Mouse (Mus musculus) kidney, embryonic 14.5 days (tissue): ENCODE data around the gene Fam204a. TPM values are rescaled to one million over a fixed set of nuclear protein-coding genes. Genes with fewer than 3 reads are reported as not detected.

Experiments used
- ATAC-seq: fragments of 200-750 bp; cut with Nextera tagmentation; 2 replicates; pipeline ENCODE4 v1.8.0; 2017; ENCODE audit warnings: moderate number of reproducible peaks, mild to moderate bottlenecking, moderate TSS enrichment, moderate library complexity; ENCODE audit not compliant: low FRiP score, low TSS enrichment
- H3K27ac ChIP-seq: fragments of 300-500 bp; sonication (generic); 2 replicates; pipeline ENCODE4 v1.5.1; 2014; ENCODE audit warnings: low read depth, mild to moderate bottlenecking, low read length, moderate library complexity, mixed read lengths
- H3K27me3 ChIP-seq: fragments of 300-500 bp; sonication (generic); 2 replicates; pipeline ENCODE4 v1.6.1; 2014; ENCODE audit warnings: mild to moderate bottlenecking, low read length; ENCODE audit not compliant: control insufficient read depth, insufficient read depth
- H3K36me3 ChIP-seq: fragments of 300-500 bp; sonication (generic); 2 replicates; pipeline ENCODE4 v1.6.1; 2014; ENCODE audit warnings: low read length, mixed read lengths; ENCODE audit not compliant: control insufficient read depth, insufficient read depth
- H3K4me1 ChIP-seq: fragments of 300-500 bp; sonication (generic); 2 replicates; pipeline ENCODE4 v1.6.1; 2014; ENCODE audit warnings: low read length, mixed read lengths; ENCODE audit not compliant: control insufficient read depth, insufficient read depth
- H3K4me2 ChIP-seq: fragments of 300-500 bp; sonication (generic); replicated peaks from 2 replicates; pipeline ENCODE4 v1.6.1; 2014; ENCODE audit warnings: low read depth, mild to moderate bottlenecking, low read length
- H3K4me3 ChIP-seq: fragments of 300-500 bp; sonication (generic); 2 replicates; pipeline ENCODE4 v1.5.1; 2014; ENCODE audit warnings: mild to moderate bottlenecking, low read length
- H3K9ac ChIP-seq: fragments of 300-500 bp; sonication (generic); 2 replicates; pipeline ENCODE4 v1.6.1; 2014; ENCODE audit warnings: low read depth, mild to moderate bottlenecking, low read length, moderate library complexity
- H3K9me3 ChIP-seq: fragments of 300-500 bp; sonication (generic); 2 replicates; pipeline ENCODE4 v1.6.1; 2016; ENCODE audit warnings: low read length; ENCODE audit not compliant: control insufficient read depth
- WGBS: fragments of 180-500 bp; shearing (Covaris S2); extraction: QIAGEN DNeasy Blood & Tissue Kit; methylation state at CpG from one replicate; pipeline ENCODE4 v1.1.7; 2014; 5-methylcytosine and 5-hydroxymethylcytosine counted together
- polyA plus RNA-seq: library from polyadenylated mRNA; unstranded; fragments of >200 nt; fragmentation: Nextera tagmentation; extraction: Ambion mirVana; gene quantifications from 2 replicates; pipeline ENCODE4 v1.2.1, GENCODE M21; 2014

The Fam204a gene
- polyA plus RNA-seq, 1 experiment from 2014 or later, result 72.5 TPM

DNA sequence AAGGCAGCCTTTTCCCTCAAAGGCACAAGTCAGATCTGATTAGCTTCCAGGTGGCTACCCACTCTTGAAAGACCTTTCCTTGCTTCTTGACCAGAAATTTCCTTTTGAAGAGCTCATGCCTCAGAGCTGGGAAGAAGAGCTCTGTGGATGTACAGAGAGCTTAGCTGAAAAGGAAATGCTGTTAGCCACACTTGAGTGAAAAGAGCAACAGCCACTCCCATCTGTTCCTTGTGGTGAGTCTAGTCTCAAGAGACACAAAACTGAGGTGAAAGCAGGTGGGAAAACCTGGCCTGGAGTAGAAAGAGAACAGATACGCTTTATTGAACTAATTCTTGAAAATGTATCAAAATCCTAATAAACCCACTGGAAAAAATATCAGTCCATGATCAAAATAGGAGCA is 43.6 kb downstream of the Fam204a start:
- Histone ChIP-seq H3K36me3 (no peaks in the 10 kb centered on the region), H3K27me3 (no peaks in the 10 kb centered on the region), H3K4me3 (no peak overlapping the region), H3K4me2 (no peak overlapping the region), H3K9me3 (no peaks in the 10 kb centered on the region), H3K27ac (no peak overlapping the region), H3K9ac (no peak overlapping the region), H3K4me1 (no peaks in the 10 kb centered on the region)
- ATAC-seq, result no peak
- 95% methylated on average over 1 of the region's 1 CpGs for WGBS

- no peak overlapping the region for H3K27ac ChIP-seq
- no peak overlapping the region for H3K9ac ChIP-seq
- no peak overlapping the region for H3K4me3 ChIP-seq
- no peaks in the 10 kb centered on the region for H3K27me3 ChIP-seq
- no peaks in the 10 kb centered on the region for H3K36me3 ChIP-seq
- no peaks in the 10 kb centered on the region for H3K4me1 ChIP-seq
- H3K4me2 ChIP-seq, result no peak overlapping the region
- 91% methylated on average over 1 of the region's 1 CpGs for WGBS
- no peaks in the 10 kb centered on the region for H3K9me3 ChIP-seq
- ATAC-seq, result no peak
Measured at GRCm38 (mm10) chr19:60182171-60182570, 44.3 kb downstream of the Fam204a start.

GRCm38 (mm10) chr19:60178771-60179563 is 47.5 kb downstream of the Fam204a start:
- Histone ChIP-seq H3K36me3 (no peaks in the 10 kb centered on the region), H3K4me2 (no peak overlapping the region), H3K27ac (no peak overlapping the region), H3K9me3 (no peaks in the 10 kb centered on the region), H3K4me1 (no peaks in the 10 kb centered on the region), H3K9ac (no peak overlapping the region), H3K27me3 (no peaks in the 10 kb centered on the region), H3K4me3 (no peak overlapping the region)
- 88% methylated on average over 8 of the region's 8 CpGs for WGBS
- no peak for ATAC-seq

DNA sequence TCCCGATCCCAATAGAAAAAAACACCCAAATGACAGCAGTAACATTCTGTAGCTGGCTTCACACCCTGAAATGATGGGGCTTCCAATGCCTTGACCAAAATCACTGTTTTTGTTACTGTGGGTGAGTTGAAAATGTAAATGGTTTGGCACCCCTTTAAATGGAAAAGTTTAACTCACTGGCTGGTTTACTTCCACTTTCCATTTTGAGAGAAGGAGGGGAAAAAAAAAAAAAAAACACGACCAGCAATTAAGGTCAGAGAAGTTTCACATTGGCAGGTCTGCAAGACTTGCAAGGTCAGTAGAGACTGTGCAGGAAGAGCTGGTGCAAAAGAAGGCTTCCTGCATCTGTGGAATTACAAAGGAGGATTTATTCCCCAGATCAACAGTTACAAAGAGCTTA is 61.1 kb downstream of the Fam204a start:
- Histone ChIP-seq H3K4me1 (0 out of 2 replicates have a peak, but pooled peaks cover 6% of the 10 kb centered on the region), H3K4me2 (no peak overlapping the region), H3K4me3 (no peak overlapping the region), H3K27me3 (no peaks in the 10 kb centered on the region), H3K9ac (no peak overlapping the region), H3K27ac (no peak overlapping the region), H3K9me3 (no peaks in the 10 kb centered on the region), H3K36me3 (no peaks in the 10 kb centered on the region)
- WGBS, result 43% methylated on average over 2 of the region's 2 CpGs
- no peak for ATAC-seq

- Histone ChIP-seq H3K4me3 (no peak overlapping the region), H3K36me3 (no peaks in the 10 kb centered on the region)
- WGBS, result 8% methylated on average over 20 of the region's 20 CpGs
Measured at GRCm38 (mm10) chr19:60160611-60161274, 65.8 kb downstream of the Fam204a start.

GRCm38 (mm10) chr19:60159827-60160226 is 66.7 kb downstream of the Fam204a start:
- Histone ChIP-seq H3K9me3 (no peaks in the 10 kb centered on the region), H3K9ac (no peak overlapping the region), H3K27me3 (no peaks in the 10 kb centered on the region), H3K27ac (no peak overlapping the region), H3K4me2 (no peak overlapping the region), H3K4me3 (no peak overlapping the region), H3K36me3 (no peaks in the 10 kb centered on the region), H3K4me1 (no peaks in the 10 kb centered on the region)
- no peak for ATAC-seq
- 11% methylated on average over 6 of the region's 6 CpGs for WGBS

More at GRCm38 (mm10) chr19:60160611-60161274, 65.8 kb downstream of the Fam204a start:
- Histone ChIP-seq H3K27ac (no peak overlapping the region), H3K4me1 (0 out of 2 replicates have a peak, but pooled peaks cover 6% of the 10 kb centered on the region), H3K9ac (no peak overlapping the region), H3K9me3 (no peaks in the 10 kb centered on the region), H3K27me3 (no peaks in the 10 kb centered on the region), H3K4me2 (peak overlapping the region; percentile 26)
- ATAC-seq, result no peak

DNA sequence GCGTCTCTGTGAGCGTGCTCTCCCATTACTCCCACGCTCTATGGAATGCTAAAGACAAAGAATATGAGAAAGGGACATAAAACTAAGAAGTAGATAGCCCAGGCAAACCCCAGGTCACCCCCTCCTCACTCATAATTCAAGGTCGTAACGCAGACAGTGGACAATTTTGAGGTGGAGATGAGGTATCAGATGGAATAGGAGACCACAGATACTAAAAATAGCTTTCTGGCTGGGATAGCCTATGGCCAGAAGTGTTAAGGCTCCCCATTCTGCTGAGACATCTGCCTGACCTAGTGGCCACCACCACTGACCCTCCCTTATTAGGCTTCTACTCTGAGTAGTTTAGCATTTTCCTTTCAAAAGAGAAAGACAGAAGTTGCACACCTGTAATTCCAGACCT is 71.2 kb downstream of the Fam204a start:
- Histone ChIP-seq H3K4me3 (no peak overlapping the region), H3K9ac (no peak overlapping the region), H3K27me3 (no peaks in the 10 kb centered on the region), H3K4me2 (no peak overlapping the region), H3K36me3 (no peaks in the 10 kb centered on the region), H3K27ac (no peak overlapping the region), H3K9me3 (no peaks in the 10 kb centered on the region), H3K4me1 (no peaks in the 10 kb centered on the region)
- WGBS, result 36% methylated on average over 5 of the region's 5 CpGs
- ATAC-seq, result no peak

- no peak overlapping the region for H3K9ac ChIP-seq
- WGBS, result 92% methylated on average over 1 of the region's 1 CpGs
- no peak overlapping the region for H3K4me3 ChIP-seq
- H3K36me3 ChIP-seq, result no peaks in the 10 kb centered on the region
- peaks cover 15% of the 10 kb centered on the region for H3K4me1 ChIP-seq
- ATAC-seq, result no peak
- no peaks in the 10 kb centered on the region for H3K9me3 ChIP-seq
- 0 out of 2 replicates have a peak, but pooled peaks cover 3% of the 10 kb centered on the region for H3K27me3 ChIP-seq
- H3K27ac ChIP-seq, result no peak overlapping the region
- no peak overlapping the region for H3K4me2 ChIP-seq
Measured at GRCm38 (mm10) chr19:60153096-60153495, 73.4 kb downstream of the Fam204a start.

DNA sequence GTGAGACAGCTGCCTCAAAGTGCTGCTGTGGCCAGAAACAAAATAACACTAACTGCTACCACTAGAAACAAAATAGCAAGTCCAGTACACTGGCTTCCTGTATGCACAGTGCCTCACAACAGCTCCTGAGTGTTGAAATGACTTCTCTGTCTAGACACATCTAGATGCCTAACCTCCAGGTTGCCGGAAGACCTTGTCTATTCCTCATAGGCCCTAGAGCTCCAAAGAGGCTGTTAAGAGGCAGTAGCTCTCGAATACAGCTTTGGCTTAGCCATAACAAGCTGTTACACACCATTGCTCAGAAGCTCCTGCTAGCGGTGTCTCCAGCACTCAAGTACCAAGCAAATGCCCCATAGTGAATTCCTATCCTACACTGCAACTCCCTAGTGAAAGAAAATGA is 76.4 kb downstream of the Fam204a start:
- Histone ChIP-seq H3K27ac (no peak overlapping the region), H3K4me3 (no peak overlapping the region), H3K4me1 (peaks cover 25% of the 10 kb centered on the region), H3K36me3 (no peaks in the 10 kb centered on the region), H3K27me3 (0 out of 2 replicates have a peak, but pooled peaks cover 3% of the 10 kb centered on the region), H3K9ac (no peak overlapping the region), H3K4me2 (no peak overlapping the region), H3K9me3 (no peaks in the 10 kb centered on the region)
- 59% methylated on average over 3 of the region's 3 CpGs for WGBS
- no peak for ATAC-seq
